Mouse (Mus musculus): ENCODE measurements around the gene Klhl21.
"Not testable (repeated sequence)": the region's sequence is repeated elsewhere in the genome, so short reads cannot be mapped to it uniquely, and the experiment has no call there.

The Klhl21 gene

GRCm38 (mm10) chr4:152024525-152024924 lies 15.9 kb downstream of the Klhl21 start:
- no peak for DNase-seq

DNA sequence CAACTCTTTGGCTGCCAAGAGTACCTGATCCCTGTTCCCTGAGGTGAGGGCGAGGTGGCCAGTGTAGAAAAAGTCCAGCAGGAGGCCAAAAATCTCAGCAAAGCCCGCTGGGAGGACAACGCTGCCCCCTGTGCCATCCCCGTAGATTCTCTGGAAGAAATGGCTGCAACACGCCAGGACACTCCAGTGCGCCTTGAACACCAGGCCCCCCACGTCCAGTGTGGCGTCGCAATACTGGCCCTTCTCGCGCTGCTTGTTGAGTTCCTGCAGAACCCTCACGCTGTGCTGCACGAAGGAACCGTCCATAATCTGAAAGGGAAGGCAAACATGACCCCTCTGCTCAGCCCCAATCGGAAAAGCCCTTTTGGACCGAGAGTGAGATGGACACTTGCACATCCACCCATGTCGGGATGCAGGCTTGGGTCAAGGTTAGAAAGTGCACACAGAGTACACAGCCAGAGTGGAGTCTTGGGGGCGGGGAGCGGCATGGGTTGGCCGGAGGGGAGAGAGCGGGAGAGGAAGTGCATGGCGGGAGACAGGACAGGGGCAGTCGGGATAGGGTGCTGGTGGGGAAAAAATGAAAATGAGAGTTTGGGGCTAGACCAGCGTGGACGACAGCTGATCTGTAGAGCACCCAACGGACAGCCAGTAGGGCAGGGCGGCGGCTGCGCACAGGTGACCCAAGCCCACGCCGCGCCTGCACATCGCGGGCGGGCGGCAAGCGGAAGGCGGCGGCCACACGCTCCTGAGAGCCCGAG lies 18.3 kb downstream of the Klhl21 start:
- DNase-seq = no peak

DNA sequence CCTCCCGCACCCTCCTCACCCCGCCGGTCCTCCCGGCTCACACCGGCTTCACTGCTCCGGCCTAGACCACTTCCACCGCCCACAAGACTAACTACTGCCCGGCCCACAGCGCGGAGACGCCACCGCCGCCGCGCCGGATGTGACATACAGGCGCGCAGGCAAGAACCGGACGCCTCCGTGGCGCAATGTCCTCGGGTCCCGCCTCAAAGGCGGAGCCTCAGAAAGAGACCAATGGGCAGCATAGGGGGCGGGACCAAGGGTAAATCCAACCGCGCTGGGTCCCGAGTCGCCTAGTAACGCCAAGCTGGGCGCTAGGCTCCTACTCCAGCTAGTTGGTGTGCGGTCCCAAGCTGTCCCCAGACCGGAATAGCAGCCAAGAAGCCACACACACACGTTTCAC lies 18.9 kb downstream of the Klhl21 start, which contains the start of gene Zbtb48:
Gene Zbtb48 (minus strand): TSS at position 148 of the 400 bp plus-strand sequence.
- peak; percentile 97 for DNase-seq

DNA sequence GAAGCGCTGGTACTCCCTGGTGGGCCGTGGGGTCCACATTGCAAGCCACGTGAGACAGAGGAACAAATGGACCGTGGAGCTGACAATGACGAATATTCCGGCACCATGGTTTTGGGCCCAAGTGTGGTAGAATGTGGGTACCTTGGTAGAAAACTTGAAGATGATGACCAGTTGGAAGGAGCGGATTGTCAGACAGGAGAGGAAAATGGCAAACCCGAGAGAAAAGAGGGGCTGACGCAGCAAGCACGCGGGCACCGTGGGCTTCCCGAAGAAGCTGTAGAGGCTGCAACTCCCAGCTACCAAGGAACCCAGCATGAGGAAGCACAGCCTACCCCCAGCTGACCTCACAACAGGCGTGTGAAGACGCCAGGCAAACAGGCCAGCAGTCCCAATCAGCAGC lies 19.9 kb downstream of the Klhl21 start:
- no peak for DNase-seq

DNA sequence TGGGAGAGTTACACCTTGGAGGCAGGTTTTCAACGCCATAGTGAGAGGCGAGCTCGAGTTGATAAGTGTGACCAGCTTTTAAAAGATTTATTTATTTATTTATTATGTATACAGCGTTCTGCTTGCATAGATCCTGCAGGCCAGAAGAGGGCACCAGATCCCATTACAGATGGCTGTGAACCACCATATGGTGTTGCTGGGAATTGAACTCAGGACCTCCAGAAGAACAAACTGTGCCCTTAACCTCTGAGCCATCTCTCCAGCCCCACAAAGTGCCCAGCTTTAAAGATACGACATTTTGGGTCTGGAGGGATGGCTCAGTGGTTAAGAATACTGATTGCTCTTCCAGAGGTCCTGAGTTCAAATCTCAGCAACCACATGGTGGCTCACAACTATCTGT lies 20.5 kb downstream of the Klhl21 start:
- no peak for DNase-seq

- DNase-seq = no peak
Observed at GRCm38 (mm10) chr4:152029997-152030396, 21.4 kb downstream of the Klhl21 start.

DNA sequence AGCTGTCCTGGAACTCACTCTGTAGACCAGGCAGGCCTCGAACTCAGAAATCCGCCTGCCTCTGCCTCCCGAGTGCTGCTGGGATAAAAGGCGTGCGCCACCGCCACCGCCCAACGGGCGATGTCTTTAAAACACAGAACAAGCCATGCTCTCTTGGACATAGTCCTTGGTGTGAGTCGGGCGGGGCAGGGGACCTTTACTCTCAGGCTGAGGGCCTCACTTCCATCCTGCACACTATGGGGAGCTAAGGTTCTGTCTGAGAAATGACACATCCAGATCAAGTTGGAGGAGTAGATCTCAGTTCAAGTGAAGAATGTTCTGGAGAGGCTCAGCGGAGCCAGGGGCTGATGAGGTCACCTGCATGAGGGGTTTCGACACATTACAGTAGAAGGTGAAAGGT lies 24.3 kb downstream of the Klhl21 start:
- no peak for DNase-seq

DNA sequence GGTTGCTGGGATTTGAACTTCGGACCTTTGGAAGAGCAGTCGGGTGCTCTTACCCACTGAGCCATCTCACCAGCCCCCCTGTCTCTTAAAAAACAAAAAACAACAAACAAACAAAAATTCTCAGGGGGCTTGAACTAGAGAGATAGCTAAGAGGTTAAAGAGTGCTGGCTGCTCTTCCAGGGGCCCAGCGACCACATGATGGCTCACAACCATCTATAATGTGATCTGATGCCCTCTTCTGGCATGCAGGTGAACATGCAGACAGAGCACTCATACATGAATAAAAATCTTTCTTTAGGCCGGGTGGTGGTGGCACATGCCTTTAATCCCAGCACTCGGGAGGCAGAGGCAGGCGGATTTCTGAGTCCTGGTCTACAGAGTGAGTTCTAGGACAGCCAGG lies 27.9 kb downstream of the Klhl21 start:
- not testable (repeated sequence) for DNase-seq

GRCm38 (mm10) chr4:152038225-152038984 lies 29.8 kb downstream of the Klhl21 start, which contains the start of gene Tas1r1:
Gene Tas1r1, minus strand, starts transcription at chr4:152038568.
- no peak for DNase-seq

DNA sequence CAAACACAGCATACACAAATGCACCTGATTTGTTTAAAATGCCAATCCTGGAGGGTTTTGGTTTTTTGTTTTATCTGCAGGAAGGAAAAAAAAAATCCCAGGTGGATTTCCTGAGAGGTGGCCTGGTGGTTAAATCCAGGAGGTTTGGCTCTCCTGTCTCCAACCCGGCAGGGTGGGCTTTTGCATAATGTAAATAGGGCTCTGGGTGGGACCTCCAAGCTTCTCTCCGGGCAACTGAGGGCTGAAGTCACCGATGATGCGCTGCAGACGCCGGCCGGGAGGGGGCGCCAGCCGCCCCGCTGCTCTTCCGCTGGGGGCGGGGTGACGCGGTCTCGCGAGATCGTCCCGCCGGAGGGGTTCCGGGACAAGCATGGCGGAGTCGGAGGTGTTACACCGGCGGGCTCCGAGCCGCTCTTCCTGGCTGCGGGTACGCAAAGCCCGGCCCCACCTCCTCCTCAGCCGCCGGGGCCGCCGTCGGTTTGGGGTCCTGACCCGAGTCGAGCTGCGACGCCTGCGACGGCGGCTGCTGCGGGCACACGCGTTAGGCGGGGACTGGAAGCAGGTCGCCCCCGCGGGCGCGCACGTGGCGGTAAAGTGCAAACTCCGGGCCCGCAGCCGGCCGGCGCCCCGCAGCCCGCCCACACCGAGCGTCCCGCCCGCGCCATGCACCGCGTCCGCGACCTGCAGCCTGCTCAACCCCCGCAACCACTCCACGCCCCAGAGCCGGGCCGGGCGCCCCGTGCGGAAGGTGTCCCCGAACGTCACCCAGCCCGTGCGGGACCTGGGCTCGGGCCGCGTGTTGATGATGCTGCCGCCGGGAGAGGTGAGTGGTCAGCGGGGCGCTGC lies 30.6 kb downstream of the Klhl21 start, which contains the start of gene Nol9:
Gene Nol9 (plus strand): TSS at position 337 of the 846 bp plus-strand sequence.
- DNase-seq = peak; percentile 95

- no peak for DNase-seq
Observed at GRCm38 (mm10) chr4:152039831-152040310, 31.3 kb downstream of the Klhl21 start.

GRCm38 (mm10) chr4:152041924-152042641 lies 33.5 kb downstream of the Klhl21 start:
- no peak for DNase-seq

GRCm38 (mm10) chr4:152043171-152043570 lies 34.6 kb downstream of the Klhl21 start:
- no peak for DNase-seq

DNA sequence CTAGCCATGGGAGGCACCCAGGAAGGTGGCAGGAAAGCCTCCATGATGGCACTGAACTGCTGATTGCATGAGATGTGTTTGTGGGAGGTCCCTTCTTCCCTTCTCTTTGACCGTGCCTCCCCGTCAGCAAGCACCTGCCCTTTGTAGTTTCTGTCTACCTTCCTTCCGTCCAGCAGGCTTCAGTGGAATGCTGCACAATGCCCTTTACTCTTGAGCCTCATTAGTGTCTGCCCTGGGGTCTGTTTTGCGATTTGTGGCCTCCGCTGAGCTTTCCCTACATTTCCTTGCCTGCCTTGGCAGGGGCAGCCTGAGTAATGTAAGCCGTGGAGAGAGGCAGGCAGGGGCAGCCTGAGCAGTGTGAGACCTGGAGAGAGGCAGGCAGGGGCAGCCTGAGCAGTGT lies 36.0 kb downstream of the Klhl21 start:
- peak; percentile 33 for DNase-seq

GRCm38 (mm10) chr4:152062390-152063110 lies 53.9 kb downstream of the Klhl21 start:
- DNase-seq = peak; percentile 60

DNA sequence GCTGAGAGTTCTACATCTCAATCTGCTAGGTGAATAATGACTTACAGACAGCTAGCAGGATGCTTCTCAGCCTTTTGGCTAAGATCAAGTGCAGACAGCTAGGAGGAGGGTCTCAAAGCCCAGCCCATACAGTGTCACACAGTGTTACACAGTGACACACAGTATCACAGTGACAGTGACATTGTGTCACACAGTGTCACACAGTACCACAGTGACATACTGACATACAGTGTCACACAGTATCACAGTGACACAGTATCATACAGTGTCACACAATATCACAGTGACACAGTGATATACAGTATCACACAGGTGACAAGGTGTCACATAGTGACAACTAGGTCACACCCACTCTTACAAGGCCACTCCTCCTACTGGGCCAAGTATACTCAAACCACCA lies 58.7 kb downstream of the Klhl21 start:
- no peak for DNase-seq
